Mouse (Mus musculus) midbrain, embryonic 11.5 days (tissue): ENCODE results near the gene Hist1h2ag. TPM values are rescaled to one million over a fixed set of nuclear protein-coding genes. Genes with fewer than 3 reads are reported as not detected.
"Not testable (repeated sequence)": the region's sequence is repeated elsewhere in the genome, so short reads cannot be mapped to it uniquely, and the experiment has no call there.

Experiments
- ATAC-seq: fragments of 200-750 bp; cut with Nextera tagmentation; 2 replicates; pipeline ENCODE4 v1.8.0; 2017; ENCODE audit warnings: moderate TSS enrichment, moderate library complexity; ENCODE audit not compliant: low FRiP score
- DNase-seq: peaks from one replicate; pipeline ENCODE4 v3.0.0; 2015; ENCODE audit warnings: low spot score; ENCODE audit errors: missing footprints
- H3K27ac ChIP-seq: fragments of 300-500 bp; sonication (generic); 2 replicates; pipeline ENCODE4 v1.5.1; 2014; ENCODE audit warnings: low read depth, low read length
- H3K27me3 ChIP-seq: fragments of 300-500 bp; sonication (generic); 2 replicates; pipeline ENCODE4 v1.6.1; 2014; ENCODE audit warnings: mild to moderate bottlenecking, low read length, moderate library complexity, mixed read lengths; ENCODE audit not compliant: control insufficient read depth, insufficient read depth
- H3K36me3 ChIP-seq: fragments of 300-500 bp; sonication (generic); 2 replicates; pipeline ENCODE4 v1.6.1; 2014; ENCODE audit warnings: mild to moderate bottlenecking, low read length, moderate library complexity, mixed read lengths; ENCODE audit not compliant: control insufficient read depth, insufficient read depth
- H3K4me1 ChIP-seq: fragments of 300-500 bp; sonication (generic); 2 replicates; pipeline ENCODE4 v1.6.1; 2014; ENCODE audit warnings: low read length; ENCODE audit not compliant: control insufficient read depth, insufficient read depth
- H3K4me2 ChIP-seq: fragments of 300-500 bp; sonication (generic); 2 replicates; pipeline ENCODE4 v1.6.1; 2014; ENCODE audit warnings: mild to moderate bottlenecking, moderate library complexity
- H3K4me3 ChIP-seq: fragments of 300-500 bp; sonication (generic); 2 replicates; pipeline ENCODE4 v1.5.1; 2014; ENCODE audit warnings: low read depth, low read length
- H3K9ac ChIP-seq: fragments of 300-500 bp; sonication (generic); 2 replicates; pipeline ENCODE4 v1.6.1; 2014; ENCODE audit warnings: low read length
- H3K9me3 ChIP-seq: fragments of 300-500 bp; sonication (generic); 2 replicates; pipeline ENCODE4 v1.6.1; 2016; ENCODE audit warnings: low read length; ENCODE audit not compliant: control insufficient read depth
- WGBS: fragments of 180-500 bp; shearing (Covaris S2); extraction: QIAGEN DNeasy Blood & Tissue Kit; methylation state at CpG from one replicate; pipeline ENCODE4 v1.1.7; 2014; 5-methylcytosine and 5-hydroxymethylcytosine counted together
- polyA plus RNA-seq: library from polyadenylated mRNA; unstranded; fragments of >200 nt; fragmentation: Nextera tagmentation; extraction: Ambion mirVana; gene quantifications from 2 replicates; pipeline ENCODE4 v1.2.1, GENCODE M21; 2014

Gene Hist1h2ag
- polyA plus RNA-seq, result 46.4 and 70.6 TPM in 2 replicates

GRCm38 (mm10) chr13:22042568-22043502 is at the start of gene Hist1h2ag, which contains the start of gene Hist1h2bj:
TSS of gene Hist1h2ag (minus strand) at chr13:22042944.
TSS of gene Hist1h2bj (plus strand) at chr13:22043214.
- Histone ChIP-seq H3K9ac (peak within 1 kb of the TSS; percentile 65), H3K4me2 (peak within 1 kb of the TSS; percentile 66), H3K27ac (peak within 1 kb of the TSS; percentile 88), H3K4me3 (peak within 1 kb of the TSS; percentile 33)
- not testable (repeated sequence) for H3K36me3 ChIP-seq, H3K4me1 ChIP-seq, H3K9me3 ChIP-seq, H3K27me3 ChIP-seq
- ATAC-seq (peak; percentile 91), DNase-seq (peak; percentile 100)
- WGBS, result under 1% methylated on average over 38 of the region's 80 CpGs

DNA sequence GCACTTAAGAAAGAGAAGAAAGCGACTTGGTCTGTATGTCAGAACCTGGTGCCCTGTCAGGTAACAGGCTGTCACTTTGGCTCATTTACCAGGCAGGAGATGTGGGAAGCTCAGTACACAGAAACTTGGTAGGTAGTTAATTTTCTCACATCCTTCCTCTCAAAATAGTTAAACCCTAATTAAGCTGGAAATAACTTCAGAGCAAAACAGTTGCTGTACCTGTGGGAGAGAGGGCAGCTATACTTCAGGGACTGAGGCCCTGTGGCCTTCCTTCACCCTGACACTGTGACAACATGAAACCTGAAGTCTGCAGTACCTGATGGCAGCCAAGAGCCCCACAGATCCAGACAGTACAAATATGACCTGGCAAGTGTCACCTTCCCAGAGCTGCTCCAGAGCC is 41.4 kb upstream of the Hist1h2ag start, which contains the start of gene Vmn1r188:
Gene Vmn1r188 (plus strand): TSS at position 301 of the 400 bp plus-strand sequence.
- not testable (repeated sequence) for H3K4me1 ChIP-seq, H3K27me3 ChIP-seq, H3K27ac ChIP-seq, H3K9me3 ChIP-seq, ATAC-seq, H3K9ac ChIP-seq, H3K4me2 ChIP-seq, H3K36me3 ChIP-seq, H3K4me3 ChIP-seq, DNase-seq
- 96% methylated on average over 1 of the region's 1 CpGs for WGBS

DNA sequence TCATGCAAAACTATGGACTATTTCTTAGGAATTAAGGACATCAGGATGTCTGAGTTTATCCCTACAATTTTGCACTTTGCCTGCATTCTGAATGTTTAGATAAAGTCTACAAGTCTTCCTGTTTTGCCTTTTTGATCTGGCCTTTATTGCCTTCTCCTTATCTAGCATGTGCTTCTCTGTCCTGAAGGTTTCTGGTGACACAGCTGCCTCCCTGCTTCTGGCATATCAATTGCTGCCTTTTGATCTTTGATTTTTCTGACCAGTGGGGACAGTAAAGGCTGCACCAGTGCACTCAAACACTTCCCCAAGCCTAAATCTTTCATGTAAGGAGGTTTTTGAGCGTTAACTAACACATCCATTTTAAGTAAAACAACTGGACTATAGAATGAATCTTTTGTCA is 20.7 kb upstream of the Hist1h2ag start:
- no peak for DNase-seq
- no peak for ATAC-seq
- Histone ChIP-seq H3K27me3 (no peaks in the 10 kb centered on the region), H3K36me3 (no peaks in the 10 kb centered on the region), H3K4me2 (no peak overlapping the region), H3K4me3 (no peak overlapping the region), H3K9me3 (no peaks in the 10 kb centered on the region), H3K9ac (no peak overlapping the region), H3K4me1 (no peaks in the 10 kb centered on the region), H3K27ac (no peak overlapping the region)
- 77% methylated on average over 1 of the region's 1 CpGs for WGBS

GRCm38 (mm10) chr13:22061422-22061821 is 18.7 kb upstream of the Hist1h2ag start:
- H3K36me3 ChIP-seq, result no peaks in the 10 kb centered on the region
- no peak overlapping the region for H3K9ac ChIP-seq
- no peaks in the 10 kb centered on the region for H3K9me3 ChIP-seq
- ATAC-seq, result no peak
- H3K4me1 ChIP-seq, result no peaks in the 10 kb centered on the region
- H3K27ac ChIP-seq, result no peak overlapping the region
- DNase-seq, result no peak
- H3K4me2 ChIP-seq, result no peak overlapping the region
- H3K4me3 ChIP-seq, result no peak overlapping the region
- no peaks in the 10 kb centered on the region for H3K27me3 ChIP-seq
- 84% methylated on average over 1 of the region's 1 CpGs for WGBS

DNA sequence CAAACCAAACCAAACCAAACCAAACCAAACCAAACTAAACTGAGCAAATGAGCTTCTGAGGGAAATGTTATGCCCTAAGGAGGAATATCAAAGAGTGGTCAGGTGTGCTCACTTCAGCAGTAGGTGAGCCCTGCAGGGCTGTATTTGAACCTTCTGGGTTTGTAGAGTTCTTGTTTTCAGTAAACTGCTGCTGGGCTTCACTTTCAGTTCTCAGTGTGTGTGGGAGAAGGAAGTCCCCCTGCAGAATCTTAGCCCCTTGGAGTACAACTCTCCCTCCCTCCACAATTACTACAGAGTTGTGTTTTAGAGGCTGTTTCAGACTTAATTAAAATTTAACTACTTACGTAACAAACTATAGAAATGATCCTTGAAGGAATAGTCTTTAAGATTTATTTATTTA is 11.0 kb upstream of the Hist1h2ag start:
- no peak overlapping the region for H3K4me3 ChIP-seq
- H3K27me3 ChIP-seq, result no peaks in the 10 kb centered on the region
- no peaks in the 10 kb centered on the region for H3K36me3 ChIP-seq
- H3K9me3 ChIP-seq, result no peaks in the 10 kb centered on the region
- ATAC-seq, result no peak
- no peak overlapping the region for H3K4me2 ChIP-seq
- H3K27ac ChIP-seq, result no peak overlapping the region
- no peak overlapping the region for H3K9ac ChIP-seq
- H3K4me1 ChIP-seq, result 0 out of 2 replicates have a peak, but pooled peaks cover 3% of the 10 kb centered on the region
- WGBS, result 91% methylated on average over 1 of the region's 1 CpGs
- DNase-seq, result peak; percentile 12

DNA sequence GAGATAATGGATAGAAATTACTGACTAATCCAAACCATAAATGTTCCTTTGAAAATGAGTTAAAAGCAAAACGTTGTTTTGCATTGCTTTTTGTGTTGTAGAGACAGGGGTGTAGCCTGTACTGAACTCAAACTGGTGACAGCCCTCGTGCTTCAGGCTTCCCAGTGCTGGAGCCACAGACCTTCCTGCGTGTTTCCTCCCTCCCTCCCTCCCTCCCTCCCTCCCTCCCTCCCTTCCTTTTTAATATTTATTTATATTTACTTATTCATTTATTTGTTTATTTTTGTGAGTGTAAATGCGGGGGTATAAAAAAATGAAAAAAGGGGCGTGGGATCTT is 8.7 kb upstream of the Hist1h2ag start:
- H3K4me3 ChIP-seq, result peak overlapping the region; percentile 44
- H3K27me3 ChIP-seq, result no peaks in the 10 kb centered on the region
- no peak for ATAC-seq
- peak overlapping the region; percentile 69; the same call in 1 of the 2 replicates for H3K27ac ChIP-seq
- H3K36me3 ChIP-seq, result no peaks in the 10 kb centered on the region
- H3K4me2 ChIP-seq, result peak overlapping the region; percentile 52
- H3K4me1 ChIP-seq, result 0 out of 2 replicates have a peak, but pooled peaks cover 3% of the 10 kb centered on the region
- H3K9ac ChIP-seq, result peak overlapping the region; percentile 61
- H3K9me3 ChIP-seq, result no peaks in the 10 kb centered on the region
- 12% methylated on average over 5 of the region's 5 CpGs for WGBS
- DNase-seq, result no peak

DNA sequence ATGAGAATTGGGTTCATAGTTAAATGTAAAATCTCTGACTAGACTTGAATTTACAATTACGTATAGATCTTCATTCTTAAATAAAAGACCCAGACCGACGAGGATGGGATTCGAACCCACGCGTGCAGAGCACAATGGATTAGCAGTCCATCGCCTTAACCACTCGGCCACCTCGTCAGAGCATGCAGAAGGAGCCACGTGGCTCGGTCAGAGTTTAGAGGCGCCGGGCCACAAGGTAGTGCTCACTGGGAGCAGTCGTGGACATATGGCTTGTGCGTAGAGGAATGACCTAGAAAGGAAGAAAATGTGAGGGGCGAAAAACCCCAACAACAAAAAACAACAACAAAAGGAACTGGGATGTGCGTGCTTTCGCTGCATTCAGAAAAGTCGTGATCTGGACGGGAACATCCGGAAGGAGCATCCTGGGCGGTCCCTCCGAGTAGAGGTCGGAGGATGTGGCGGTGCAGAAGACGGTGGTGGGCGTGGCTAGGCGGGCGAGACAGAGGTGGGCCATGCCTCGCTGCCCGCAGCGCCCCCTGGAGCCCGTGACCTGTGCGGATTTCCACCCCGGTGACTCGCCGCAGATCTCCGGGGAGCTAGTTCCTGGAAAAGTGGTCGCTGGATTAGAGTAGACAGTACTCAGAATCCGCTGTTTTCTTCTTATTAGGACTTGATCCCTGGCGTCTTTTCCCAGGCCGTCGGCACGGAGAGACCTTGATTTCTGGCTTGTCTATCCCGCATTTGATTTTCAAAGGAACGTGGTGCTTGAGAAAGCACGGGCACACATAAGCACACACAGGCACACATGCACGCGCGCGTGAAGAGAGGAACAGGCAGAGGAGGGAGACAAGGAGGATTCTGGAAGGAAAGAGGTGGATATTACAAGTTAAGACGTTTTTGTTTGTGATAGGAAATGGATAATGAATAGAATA is 8.1 kb upstream of the Hist1h2ag start:
- DNase-seq, result peak; percentile 99
- Histone ChIP-seq H3K36me3 (no peaks in the 10 kb centered on the region), H3K27ac (peak overlapping the region; percentile 69), H3K4me2 (peak overlapping the region; percentile 52), H3K4me1 (0 out of 2 replicates have a peak, but pooled peaks cover 3% of the 10 kb centered on the region), H3K4me3 (peak overlapping the region; percentile 44), H3K9me3 (no peaks in the 10 kb centered on the region), H3K9ac (peak overlapping the region; percentile 61), H3K27me3 (no peaks in the 10 kb centered on the region)
- peak; percentile 96 for ATAC-seq
- under 1% methylated on average over 52 of the region's 52 CpGs for WGBS

GRCm38 (mm10) chr13:22049737-22050440 is 7.1 kb upstream of the Hist1h2ag start:
- no peaks in the 10 kb centered on the region for H3K9me3 ChIP-seq
- H3K4me2 ChIP-seq, result peak overlapping the region; percentile 52
- peak overlapping the region; percentile 52 for H3K27ac ChIP-seq
- no peaks in the 10 kb centered on the region for H3K27me3 ChIP-seq
- peak overlapping the region; percentile 44 for H3K4me3 ChIP-seq
- H3K9ac ChIP-seq, result peak overlapping the region; percentile 10; the same call in 1 of the 2 replicates
- peak; percentile 97 for DNase-seq
- WGBS, result 1% methylated on average over 14 of the region's 14 CpGs
- H3K4me1 ChIP-seq, result 0 out of 2 replicates have a peak, but pooled peaks cover 3% of the 10 kb centered on the region
- H3K36me3 ChIP-seq, result no peaks in the 10 kb centered on the region
- peak; percentile 63 for ATAC-seq
